Mouse (Mus musculus) spleen, adult 2 months (tissue): ENCODE data around the gene Dguok.

ENCODE experiments used
- CTCF ChIP-seq: fragments of 200-500 bp; IDR thresholded peaks from 2 replicates; pipeline ENCODE4 v1.5.1; 2011; ENCODE audit warnings: mild to moderate bottlenecking, inconsistent platforms; ENCODE audit not compliant: insufficient read depth, insufficient read length, insufficient replicate concordance; ENCODE audit errors: extremely low read depth
- POLR2A ChIP-seq: fragments of 200-500 bp; IDR thresholded peaks from 2 replicates; pipeline ENCODE4 v1.6.1; 2011; ENCODE audit warnings: low read depth, low read length, inconsistent platforms

- TF ChIP-seq CTCF (no peak), POLR2A (no peak)
Measured at GRCm38 (mm10) chr6:83479193-83479592, 27.6 kb downstream of the Dguok start.
